26 mouse cellular contexts compared by ENCODE assay signal in the genomic region with DNA sequence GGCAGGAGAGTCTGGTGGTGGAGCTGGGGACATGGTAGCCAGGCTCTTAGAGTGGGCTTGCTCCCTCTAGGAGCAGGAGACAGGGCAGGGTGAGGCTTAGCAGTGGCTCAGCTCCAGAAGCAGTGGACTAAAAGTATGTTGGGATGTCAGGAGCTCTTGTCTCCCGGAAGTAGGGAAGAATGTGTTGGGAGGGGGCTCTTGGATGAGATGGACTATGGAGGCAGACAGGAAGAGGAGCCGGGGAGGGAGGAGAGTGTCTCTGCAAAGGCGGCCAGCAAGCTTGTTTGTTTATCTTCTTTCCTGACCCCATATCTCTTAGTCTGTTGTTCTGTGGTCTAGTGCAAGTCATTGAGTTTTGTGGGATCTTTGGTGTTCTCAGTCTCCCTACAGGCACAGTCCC. TPM values are rescaled to one million over a fixed set of nuclear protein-coding genes. Genes with fewer than 3 reads are reported as not detected.
DNase-seq lines count a peak whose midpoint lies in the region; ATAC-seq lines count a peak whose summit lies in the region.
"Had no signal": no experiment of that assay in that cellular context is flagged by ENCODE, and none has a peak within 500 bp of the region (broad histone marks: within the 10 kb centered on the region; RNA-seq: fewer than 3 reads in every experiment).

No protein-coding gene starts in this region.

- no peaks in the 10 kb centered on the region for H3K36me3 ChIP-seq in heart, embryonic 10.5 days
- H3K36me3 ChIP-seq in heart, embryonic 12.5 days, result no peaks in the 10 kb centered on the region
- H3K36me3 ChIP-seq in liver, embryonic 12.5 days, result 0 out of 2 replicates have a peak, but pooled peaks cover 4% of the 10 kb centered on the region
- H3K36me3 ChIP-seq: embryonic facial prominence, embryonic 13.5 days; G1E; hindbrain, embryonic 12.5 days; limb, embryonic 15.5 days; midbrain, embryonic 12.5 days had no signal

- no peak for DNase-seq in heart, embryonic 10.5 days (ENCODE audit: low spot score)
- DNase-seq in kidney, adult 9 months, result peak; percentile 48
- no peak for DNase-seq in kidney, adult 18-20 months
- peak; percentile 69 for DNase-seq in kidney, postnatal 14 days
- no peak for DNase-seq in testis, postnatal 10 days (ENCODE audit: low spot score)
- DNase-seq: adrenal gland, postnatal 10 days; heart, adult 11 months; right cerebral cortex, postnatal 4 days; thymus, postnatal 14 days had no signal

- no peaks in the 10 kb centered on the region for H3K9me3 ChIP-seq in heart, embryonic 10.5 days
- H3K9me3 ChIP-seq in heart, embryonic 12.5 days (replicated peaks), result no peaks in the 10 kb centered on the region
- no peaks in the 10 kb centered on the region for H3K9me3 ChIP-seq in liver, embryonic 12.5 days (replicated peaks)
- H3K9me3 ChIP-seq: embryonic facial prominence, embryonic 13.5 days; G1E; hindbrain, embryonic 12.5 days; limb, embryonic 15.5 days; midbrain, embryonic 12.5 days had no signal

- H3K27me3 ChIP-seq in heart, embryonic 10.5 days (ENCODE audit: insufficient read depth, poor library complexity, severe bottlenecking), result no peaks in the 10 kb centered on the region
- no peaks in the 10 kb centered on the region for H3K27me3 ChIP-seq in heart, embryonic 12.5 days (replicated peaks)
- no peaks in the 10 kb centered on the region for H3K27me3 ChIP-seq in liver, embryonic 12.5 days (replicated peaks)
- H3K27me3 ChIP-seq: embryonic facial prominence, embryonic 13.5 days; midbrain, embryonic 12.5 days had no signal

- H3K4me2 ChIP-seq in heart, embryonic 12.5 days, result no peak overlapping the region
- H3K4me2 ChIP-seq in liver, embryonic 12.5 days, result peak overlapping the region; percentile 78
- H3K4me2 ChIP-seq: embryonic facial prominence, embryonic 13.5 days; hindbrain, embryonic 12.5 days; limb, embryonic 15.5 days; midbrain, embryonic 12.5 days had no signal

- peak overlapping the region; percentile 12; the same call in 1 of the 2 replicates for H3K4me3 ChIP-seq in heart, embryonic 10.5 days
- H3K4me3 ChIP-seq in heart, embryonic 12.5 days, result no peak overlapping the region
- H3K4me3 ChIP-seq in liver, embryonic 12.5 days, result peak overlapping the region; percentile 53
- H3K4me3 ChIP-seq: embryonic facial prominence, embryonic 13.5 days; hindbrain, embryonic 12.5 days; layer of hippocampus, adult 2 months; limb, embryonic 15.5 days; midbrain, embryonic 12.5 days had no signal

- H3K27ac ChIP-seq in heart, embryonic 10.5 days, result peak overlapping the region; percentile 93
- H3K27ac ChIP-seq in heart, embryonic 12.5 days (ENCODE audit: poor library complexity, severe bottlenecking), result no peak overlapping the region
- H3K27ac ChIP-seq in liver, embryonic 12.5 days, result peak overlapping the region; percentile 97
- H3K27ac ChIP-seq: embryonic facial prominence, embryonic 13.5 days; hindbrain, embryonic 12.5 days; layer of hippocampus, adult 2 months; limb, embryonic 15.5 days; midbrain, embryonic 12.5 days; stomach, postnatal 0 days had no signal

- no peak overlapping the region for H3K9ac ChIP-seq in heart, embryonic 12.5 days
- peak overlapping the region; percentile 91 for H3K9ac ChIP-seq in liver, embryonic 12.5 days
- H3K9ac ChIP-seq: embryonic facial prominence, embryonic 13.5 days; hindbrain, embryonic 12.5 days; limb, embryonic 15.5 days; midbrain, embryonic 12.5 days had no signal

- ATAC-seq in heart, embryonic 12.5 days (ENCODE audit: insufficient number of reproducible peaks, low FRiP score), result no peak
- no peak for ATAC-seq in liver, embryonic 12.5 days
- no peak for ATAC-seq in megakaryocyte-erythroid progenitor cell, adult 5-6 weeks (replicated peaks; ENCODE audit: low FRiP score, low TSS enrichment, poor library complexity, severe bottlenecking)
- ATAC-seq: activated CD4-positive, CD25-positive, alpha-beta regulatory T cell, adult 4 months; inflammation-experienced regulatory T-cells, adult 6 months had no signal

- WGBS in heart, embryonic 10.5 days, result 30% methylated on average over 3 of the region's 3 CpGs
- WGBS in heart, embryonic 12.5 days, result 25% methylated on average over 3 of the region's 3 CpGs
- WGBS in liver, embryonic 12.5 days (ENCODE audit: insufficient replicate concordance), result 0% methylated on average over 3 of the region's 3 CpGs

- H3K4me1 ChIP-seq in heart, embryonic 10.5 days, result peaks cover 81% of the 10 kb centered on the region
- peaks cover 66% of the 10 kb centered on the region for H3K4me1 ChIP-seq in heart, embryonic 12.5 days (replicated peaks)
- peaks cover 99% of the 10 kb centered on the region for H3K4me1 ChIP-seq in liver, embryonic 12.5 days
- H3K4me1 ChIP-seq: embryonic facial prominence, embryonic 13.5 days; limb, embryonic 15.5 days had no signal

RNA-seq across cellular contexts. Expression of a gene that starts 12.1 kb away (rescaled TPM):
- polyA plus RNA-seq in heart, embryonic 10.5 days (2016; fragmentation: Nextera tagmentation; extraction: Ambion mirVana), result 9.2 and 10.1 TPM in 2 replicates
- 7.1 and 7.6 TPM in 2 replicates for polyA plus RNA-seq in heart, embryonic 12.5 days (2016; fragmentation: Nextera tagmentation; extraction: Ambion mirVana)
- 38.3 and 42.5 TPM in 2 replicates for polyA plus RNA-seq in liver, embryonic 12.5 days (2016; fragmentation: Nextera tagmentation; extraction: Ambion mirVana)
- not detected in 2 replicates for total RNA-seq in megakaryocyte-erythroid progenitor cell, adult 5-6 weeks (2014; fragmentation: Nextera tagmentation)
- total RNA-seq in megakaryocyte-erythroid progenitor cell, adult 5-6 weeks (2017), result not detected in 2 replicates
- total RNA-seq: monocyte, adult 5-6 weeks had no signal
- polyA plus RNA-seq: activated CD4-positive, CD25-positive, alpha-beta regulatory T cell, adult 4 months; G1E had no signal

RNA-seq across cellular contexts. Expression of a gene that starts 36.6 kb away (rescaled TPM):
- 0.08 TPM in 1 of 2 replicates, not detected in the other for polyA plus RNA-seq in heart, embryonic 10.5 days (2016; fragmentation: Nextera tagmentation; extraction: Ambion mirVana)
- not detected in 2 replicates for polyA plus RNA-seq in heart, embryonic 12.5 days (2016; fragmentation: Nextera tagmentation; extraction: Ambion mirVana)
- polyA plus RNA-seq in liver, embryonic 12.5 days (2016; fragmentation: Nextera tagmentation; extraction: Ambion mirVana), result not detected in 2 replicates
- 0.40 TPM in 1 of 2 replicates, not detected in the other for total RNA-seq in megakaryocyte-erythroid progenitor cell, adult 5-6 weeks (2014; fragmentation: Nextera tagmentation)
- not detected in 2 replicates for total RNA-seq in megakaryocyte-erythroid progenitor cell, adult 5-6 weeks (2017)
- total RNA-seq: gastrocnemius, adult 18-20 months; layer of hippocampus, adult 2 months; left cerebral cortex, postnatal 36 days had no signal
- polyA plus RNA-seq: G1E; heart, postnatal 0 days; hindbrain, embryonic 12.5 days; midbrain, embryonic 12.5 days; neural tube, embryonic 11.5 days; stomach, postnatal 0 days had no signal

RNA-seq across cellular contexts. Expression of a gene that starts 39.1 kb away (rescaled TPM):
- polyA plus RNA-seq in heart, embryonic 10.5 days (2016; fragmentation: Nextera tagmentation; extraction: Ambion mirVana), result 14.1 and 15.7 TPM in 2 replicates
- polyA plus RNA-seq in heart, embryonic 12.5 days (2016; fragmentation: Nextera tagmentation; extraction: Ambion mirVana), result 23.8 and 26.3 TPM in 2 replicates
- 7.3 and 8.0 TPM in 2 replicates for polyA plus RNA-seq in liver, embryonic 12.5 days (2016; fragmentation: Nextera tagmentation; extraction: Ambion mirVana)
- 18.4 and 29.2 TPM in 2 replicates for total RNA-seq in megakaryocyte-erythroid progenitor cell, adult 5-6 weeks (2014; fragmentation: Nextera tagmentation)
- 33.5 and 35.8 TPM in 2 replicates for total RNA-seq in megakaryocyte-erythroid progenitor cell, adult 5-6 weeks (2017)
- polyA plus RNA-seq: G1E had no signal

RNA-seq across cellular contexts. Expression of a gene that starts 49.9 kb away (rescaled TPM):
- polyA plus RNA-seq in heart, embryonic 10.5 days (2016; fragmentation: Nextera tagmentation; extraction: Ambion mirVana), result 0.28 and 0.71 TPM in 2 replicates
- polyA plus RNA-seq in heart, embryonic 12.5 days (2016; fragmentation: Nextera tagmentation; extraction: Ambion mirVana), result 0.44 and 0.45 TPM in 2 replicates
- polyA plus RNA-seq in liver, embryonic 12.5 days (2016; fragmentation: Nextera tagmentation; extraction: Ambion mirVana), result 0.37 and 0.49 TPM in 2 replicates
- not detected in 2 replicates for total RNA-seq in megakaryocyte-erythroid progenitor cell, adult 5-6 weeks (2014; fragmentation: Nextera tagmentation)
- not detected in 2 replicates for total RNA-seq in megakaryocyte-erythroid progenitor cell, adult 5-6 weeks (2017)
- total RNA-seq: G1E; gastrocnemius, adult 18-20 months; monocyte, adult 5-6 weeks had no signal
- polyA plus RNA-seq: G1E; midbrain, embryonic 12.5 days; neural tube, embryonic 11.5 days had no signal

Comparison
In these comparisons a context has a peak if more than half of its experiments do, and no peak if none do; other contexts are left out.
1. DNase-seq: peak in kidney, adult 9 months (single experiment) and kidney, postnatal 14 days (single experiment); none in heart, embryonic 10.5 days (single experiment), kidney, adult 18-20 months (single experiment) and testis, postnatal 10 days (single experiment).